Mouse (Mus musculus): Measurements from ENCODE around the gene Tvp23a.
A peak's percentile ranks its signal among the peaks of the same experiment; 100 is the strongest.

Gene Tvp23a

DNA sequence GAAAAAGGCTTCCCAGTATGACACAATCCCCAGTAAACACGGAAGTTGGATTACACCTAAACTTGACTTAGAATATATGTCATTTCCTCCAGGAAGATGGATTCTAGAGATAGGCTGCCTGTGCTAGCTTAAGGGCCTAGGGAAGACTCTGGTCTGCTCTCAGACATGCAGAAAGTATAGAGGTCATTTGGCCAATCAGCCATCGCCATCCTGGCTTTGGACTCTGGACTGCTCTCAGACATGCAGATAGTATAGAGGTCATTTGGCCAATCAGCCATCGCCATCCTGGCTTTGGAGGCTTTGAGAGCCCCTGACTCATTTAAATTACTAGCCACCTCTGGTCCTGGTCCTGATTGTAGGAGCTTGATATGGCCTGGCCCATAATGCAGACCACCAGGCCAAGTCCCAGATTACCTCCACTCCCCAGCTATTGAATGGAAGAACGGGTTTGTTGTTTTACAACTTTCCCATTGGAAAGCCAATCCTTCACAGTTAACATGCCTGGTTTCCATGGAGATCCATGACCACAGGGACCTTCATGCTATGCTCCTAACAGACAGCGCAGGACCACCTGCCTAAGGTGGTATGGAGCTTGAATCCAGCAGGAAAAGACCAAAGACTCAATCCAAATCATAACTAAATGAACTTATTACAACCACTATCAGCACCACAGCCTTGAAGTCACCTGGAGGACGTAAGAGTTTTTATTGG lies 6.9 kb upstream of the Tvp23a start:
- no peak for DNase-seq (ENCODE audit: low spot score)

DNA sequence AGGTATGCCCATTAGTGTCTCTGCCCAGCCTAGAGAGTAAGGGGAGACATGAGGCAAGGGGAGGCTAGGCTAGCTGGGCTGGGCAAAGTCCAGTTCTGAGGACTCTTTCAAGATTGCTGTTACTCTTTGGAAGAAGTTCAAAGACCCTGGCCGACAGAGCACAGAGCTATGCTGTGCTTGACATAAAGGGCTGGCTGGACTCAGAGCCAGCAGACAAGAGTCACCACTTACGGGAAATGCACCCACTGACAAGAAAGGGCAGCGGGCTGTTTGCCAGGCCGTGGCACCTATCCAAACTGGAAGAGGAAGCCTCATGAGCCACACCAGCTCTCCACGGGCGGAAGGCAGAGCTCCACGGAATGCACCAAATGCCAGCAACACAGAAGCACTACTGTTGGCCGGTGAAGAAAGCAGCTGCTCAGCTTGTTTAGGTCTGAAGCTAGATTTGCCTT lies 5.3 kb upstream of the Tvp23a start:
- peak; percentile 12 for DNase-seq (ENCODE audit: low spot score)

DNA sequence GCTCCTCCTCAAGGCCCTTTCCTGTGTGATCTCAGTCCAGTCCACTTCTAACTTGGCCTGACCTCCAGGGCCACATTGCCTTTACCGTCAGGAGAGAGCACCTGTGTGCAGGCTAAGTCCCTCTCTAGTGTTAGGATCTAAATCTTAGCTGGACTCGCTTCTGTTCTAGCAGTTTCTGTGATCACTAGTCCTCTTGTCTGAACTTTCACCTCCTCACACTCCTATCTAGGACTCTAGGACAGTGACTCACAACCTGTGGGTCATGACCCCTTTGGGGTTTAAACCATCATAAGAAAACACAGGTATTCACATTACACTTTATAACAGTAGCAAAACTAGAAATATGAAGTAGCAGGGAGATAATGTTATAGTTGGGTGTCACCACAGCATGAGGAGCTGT lies 4.7 kb upstream of the Tvp23a start:
- no peak for DNase-seq (ENCODE audit: low spot score)

DNA sequence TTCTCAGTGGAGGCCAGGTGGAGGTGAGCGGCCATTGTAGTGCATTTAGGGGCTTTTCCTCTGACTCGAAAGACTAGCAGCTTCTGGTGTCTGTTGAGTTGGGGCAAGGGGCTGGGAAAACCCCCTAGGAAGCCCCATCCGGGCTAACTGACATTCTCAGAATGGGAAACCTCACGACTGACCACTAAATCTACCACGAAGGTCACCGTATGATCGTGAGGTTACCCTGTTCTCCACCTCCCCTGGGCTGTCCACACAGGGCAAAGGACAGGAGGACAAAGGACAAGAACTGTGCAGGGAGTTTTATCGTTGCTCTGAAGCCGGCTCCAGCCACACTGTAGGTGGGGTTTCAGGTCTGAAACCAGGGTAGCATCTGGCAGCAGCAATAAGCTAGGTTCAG lies 1.8 kb upstream of the Tvp23a start:
- no peak for DNase-seq (ENCODE audit: low spot score)

DNA sequence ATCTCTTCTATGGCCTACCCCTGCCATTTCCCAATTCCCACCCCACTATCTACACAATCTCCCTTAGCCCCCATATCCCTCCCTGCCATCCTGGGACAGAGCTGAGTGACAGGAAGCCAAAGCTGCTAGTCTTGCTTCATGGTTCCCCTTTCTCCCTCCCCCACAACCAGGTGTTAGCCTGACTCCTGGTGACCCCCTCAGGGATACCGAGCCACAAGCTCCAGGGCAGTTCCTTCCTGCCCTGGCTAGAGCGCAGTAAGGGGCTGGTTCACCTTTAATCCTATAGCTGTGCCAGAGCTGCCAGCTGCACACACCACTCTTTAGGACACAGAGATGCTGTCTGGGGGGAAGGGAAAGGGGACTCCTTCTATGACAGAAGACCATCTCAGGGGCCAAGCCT lies 619 bp upstream of the Tvp23a start:
- DNase-seq (ENCODE audit: low spot score), result no peak

DNA sequence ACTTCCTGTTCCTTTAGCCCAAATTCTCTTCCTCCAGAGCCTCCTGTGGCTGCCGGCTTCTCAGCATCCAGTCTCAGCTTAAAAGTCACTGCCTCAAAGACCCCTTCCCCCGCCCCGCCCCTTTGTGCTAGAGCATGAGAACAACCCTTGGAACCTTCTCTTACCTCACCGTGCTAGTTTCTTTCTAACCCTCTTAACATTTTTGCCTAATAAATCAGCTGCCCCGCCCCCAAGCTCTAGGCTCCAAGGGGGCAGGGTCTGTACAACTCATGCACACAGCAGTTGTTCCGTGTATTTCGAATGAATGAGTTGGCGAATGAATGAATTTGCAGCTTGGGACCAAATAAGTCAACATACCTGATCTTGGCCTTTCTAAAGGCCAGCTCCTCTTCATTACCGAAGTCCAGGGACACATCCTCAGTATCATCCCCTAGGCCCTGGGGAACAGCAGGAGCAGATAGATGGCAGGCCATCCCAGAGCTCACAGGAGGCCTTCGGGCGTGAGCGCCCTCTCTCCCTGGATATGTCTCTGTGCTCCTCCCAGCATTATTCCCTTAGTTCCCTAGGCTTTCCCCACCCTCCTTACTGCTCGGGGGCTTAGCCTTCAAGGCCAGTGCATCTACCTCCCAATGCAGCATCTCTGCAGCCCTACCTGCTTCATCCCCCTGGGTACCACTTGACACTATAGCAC lies 444 bp downstream of the Tvp23a start:
- no peak for DNase-seq (ENCODE audit: low spot score)

DNA sequence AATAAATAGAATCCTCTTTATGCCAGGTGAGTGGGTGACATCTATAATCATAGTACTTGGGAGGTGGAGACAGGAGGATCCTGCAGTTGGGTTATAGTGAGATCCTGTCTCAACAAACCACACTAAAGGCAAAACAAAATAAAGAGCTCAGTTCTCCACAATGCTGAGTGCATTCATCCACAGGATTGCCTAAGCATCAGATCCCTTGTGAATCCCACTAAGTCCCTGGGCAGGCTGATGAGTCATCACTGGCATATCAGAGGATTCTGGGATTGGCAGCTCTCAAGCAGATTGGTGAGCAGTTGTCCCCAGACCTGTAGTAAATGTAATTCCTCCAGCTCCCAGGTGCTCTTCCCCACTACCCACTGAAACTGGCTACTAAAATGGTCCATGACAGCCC lies 3.4 kb downstream of the Tvp23a start:
- no peak for DNase-seq (ENCODE audit: low spot score)

DNA sequence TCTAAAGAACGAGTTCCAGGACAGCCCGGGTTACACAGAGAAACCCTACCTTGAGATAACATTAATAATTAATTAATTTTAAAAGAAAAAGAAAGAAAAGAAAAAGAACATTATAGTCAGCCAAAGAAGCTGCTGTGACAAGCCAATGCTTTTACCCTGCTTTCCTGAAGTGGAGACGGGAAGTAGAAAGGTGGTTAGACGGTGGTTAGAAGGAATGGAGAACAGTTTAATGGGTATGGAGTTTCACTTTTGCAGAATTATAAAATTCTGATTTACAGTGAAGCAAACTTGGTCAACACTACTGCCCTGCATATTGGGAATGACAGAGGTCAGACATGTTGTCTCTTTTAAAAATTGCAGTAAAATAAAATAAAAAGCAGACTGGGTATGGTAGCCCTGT lies 5.4 kb downstream of the Tvp23a start:
- DNase-seq (ENCODE audit: low spot score), result no peak

DNA sequence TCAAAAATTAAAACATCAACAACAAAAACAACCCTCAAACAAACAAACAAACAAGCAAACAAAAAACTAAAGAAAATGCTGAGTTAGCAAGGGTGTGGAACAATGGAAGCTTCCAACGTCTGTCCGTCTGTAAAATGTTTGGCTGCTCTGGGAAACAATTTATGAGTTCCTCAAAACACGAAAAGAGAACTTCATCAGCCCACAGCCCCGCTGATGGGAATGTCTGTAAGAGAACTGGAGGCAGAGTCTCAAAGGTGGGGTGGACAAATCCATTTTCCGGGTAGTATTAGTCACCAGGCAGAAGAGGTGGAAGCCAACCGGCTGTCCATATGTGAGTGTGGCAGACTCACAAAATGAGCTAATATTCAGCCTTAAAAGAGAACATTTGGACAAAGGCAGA lies 5.8 kb downstream of the Tvp23a start:
- DNase-seq (ENCODE audit: low spot score), result no peak

DNA sequence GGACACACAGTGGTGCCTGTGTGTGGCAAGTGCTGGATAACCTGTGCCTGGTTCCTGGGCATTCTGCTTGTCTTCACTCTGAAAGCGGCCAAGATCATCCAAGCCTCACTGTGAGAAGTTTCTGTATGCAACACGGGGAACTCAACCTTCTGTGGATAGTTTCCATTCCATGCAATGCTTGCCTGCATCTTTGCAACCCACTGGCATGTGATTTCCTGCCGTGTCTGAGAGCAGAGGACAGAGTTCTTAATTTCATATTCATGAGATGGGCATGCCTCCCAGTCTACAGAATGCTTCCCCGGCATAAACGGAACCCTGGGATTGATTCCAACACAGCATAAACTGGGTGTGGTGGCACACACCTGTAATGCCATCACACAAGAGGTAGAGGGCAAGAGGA lies 9.1 kb downstream of the Tvp23a start:
- DNase-seq (ENCODE audit: low spot score), result no peak

DNA sequence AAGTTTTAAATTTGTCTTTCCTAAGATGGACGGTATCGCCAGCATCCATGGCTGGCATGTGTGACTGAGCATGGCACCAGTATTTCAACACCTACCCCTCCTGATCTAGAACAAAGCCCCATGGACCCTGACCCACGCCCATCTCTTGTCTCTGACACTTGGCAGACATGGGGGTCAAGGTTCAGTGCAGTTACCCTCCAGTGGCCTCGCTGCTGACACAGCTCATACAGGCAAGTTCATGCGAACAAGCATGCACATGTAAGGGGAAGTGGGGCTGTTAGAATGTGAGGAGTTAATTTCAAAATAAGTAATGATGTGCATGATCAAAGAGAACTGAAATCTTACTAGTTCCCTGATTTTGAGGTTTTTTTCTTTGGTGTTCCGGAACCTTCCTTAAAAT lies 11.0 kb downstream of the Tvp23a start:
- no peak for DNase-seq (ENCODE audit: low spot score)

DNA sequence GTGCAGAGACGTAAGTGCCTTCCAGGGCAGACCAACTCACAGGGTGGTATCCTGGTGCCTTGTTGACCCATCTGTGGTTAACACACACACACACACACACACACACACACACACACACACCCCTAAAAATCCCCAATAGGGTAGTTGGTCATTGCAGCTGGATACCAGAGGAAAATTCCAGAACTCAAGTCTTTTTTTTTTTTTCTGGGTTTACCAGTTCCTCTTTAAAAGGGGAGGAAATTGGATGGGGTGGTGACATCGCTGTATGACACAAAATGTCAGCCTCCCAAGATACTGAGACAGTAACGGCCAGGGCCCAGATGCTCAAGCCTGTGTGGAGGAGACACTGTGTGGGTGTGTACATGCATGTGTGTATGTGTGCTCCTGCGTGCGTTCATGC lies 13.8 kb downstream of the Tvp23a start:
- no peak for DNase-seq (ENCODE audit: low spot score)

DNA sequence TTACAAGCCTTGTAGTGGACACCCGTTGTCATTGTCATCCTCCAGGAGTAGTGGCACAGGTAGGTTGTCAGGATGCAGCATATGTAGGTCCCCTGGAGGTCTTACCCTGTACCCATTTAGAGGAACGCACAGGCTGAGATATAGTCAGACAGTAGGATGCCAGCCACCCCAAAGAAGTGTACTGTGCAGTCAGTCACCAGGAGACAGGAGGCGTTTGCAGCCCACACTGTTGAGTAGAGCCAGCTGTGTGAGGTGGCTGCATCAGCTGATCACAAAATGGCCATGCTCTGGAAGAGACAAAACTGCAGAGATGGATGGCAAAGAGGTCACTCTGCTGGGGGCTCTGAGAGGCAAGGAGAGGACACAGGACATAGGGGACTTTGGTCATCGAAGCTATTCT lies 14.8 kb downstream of the Tvp23a start:
- DNase-seq (ENCODE audit: low spot score), result no peak

DNA sequence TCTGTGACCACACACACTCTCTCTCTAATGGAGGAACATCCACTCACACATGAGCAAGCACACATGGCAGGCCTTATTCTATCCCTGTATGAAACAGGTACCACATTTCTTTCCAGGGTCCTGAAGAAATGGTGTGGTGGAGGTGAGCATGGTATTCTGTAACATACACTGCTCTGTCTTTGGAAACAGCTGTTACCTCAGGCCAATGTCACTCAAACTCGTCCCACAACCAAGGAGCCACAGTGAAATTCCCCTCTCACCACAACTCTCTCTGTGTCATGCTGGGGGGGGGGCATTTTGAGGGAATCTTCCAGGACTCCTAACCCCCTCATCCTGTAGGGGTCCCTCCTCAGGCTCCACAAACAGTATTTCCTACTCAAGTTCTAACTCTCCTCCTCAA lies 15.3 kb downstream of the Tvp23a start:
- no peak for DNase-seq (ENCODE audit: low spot score)

DNA sequence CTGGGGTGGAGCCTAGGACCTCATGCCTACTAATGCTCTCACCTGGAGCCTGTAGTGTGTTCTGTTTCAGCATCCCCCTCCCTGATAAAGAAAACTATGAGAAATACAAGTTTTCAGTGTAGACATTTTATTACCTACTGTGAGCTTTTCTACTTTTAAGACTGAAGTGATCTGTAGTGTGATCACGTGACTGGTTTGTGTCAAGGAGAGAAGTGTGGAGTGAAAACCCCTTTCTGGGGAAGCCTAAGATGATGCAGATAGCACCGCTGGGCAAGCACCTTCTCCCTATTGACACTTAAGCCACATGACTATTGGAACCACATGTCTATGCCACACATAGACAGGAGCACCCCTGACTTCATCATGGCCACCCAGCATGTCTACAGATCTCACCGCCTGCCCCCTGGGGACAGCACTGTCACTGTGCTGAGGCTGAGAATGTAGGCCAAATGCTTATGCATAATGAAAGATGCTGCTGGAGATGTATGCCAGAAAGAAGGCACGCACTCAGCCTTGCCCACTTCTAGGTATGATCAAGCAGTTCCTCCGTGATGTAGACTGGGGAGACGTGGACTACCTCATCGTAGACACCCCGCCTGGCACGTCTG lies 26.6 kb downstream of the Tvp23a start:
- DNase-seq (ENCODE audit: low spot score), result no peak

DNA sequence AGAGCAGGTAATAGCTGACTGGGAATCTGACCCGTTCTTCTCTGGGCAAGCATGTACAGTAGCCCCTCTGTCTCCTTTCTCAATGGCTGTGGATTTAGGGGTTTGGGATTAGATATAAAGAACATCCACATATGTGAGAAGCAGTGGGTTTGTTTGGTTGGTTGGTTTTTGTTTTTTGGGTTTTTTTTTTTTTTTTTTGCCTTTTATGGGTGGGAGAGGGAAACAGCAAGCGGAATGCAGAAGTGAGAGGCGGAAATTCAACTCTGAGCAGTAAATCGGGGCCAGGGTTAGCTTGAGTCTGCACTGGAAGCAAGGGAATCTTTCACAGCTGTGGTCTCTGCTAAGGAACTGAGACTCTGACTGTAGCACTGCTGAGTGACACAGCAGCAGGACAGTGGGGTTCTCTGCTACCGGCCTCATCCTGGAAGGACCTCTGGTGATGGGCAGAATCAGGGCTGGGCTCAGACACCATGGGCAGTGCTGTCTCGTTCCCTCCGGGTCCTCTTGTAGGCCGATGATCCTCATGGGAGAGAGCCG lies 29.4 kb downstream of the Tvp23a start:
- no peak for DNase-seq (ENCODE audit: low spot score)

DNA sequence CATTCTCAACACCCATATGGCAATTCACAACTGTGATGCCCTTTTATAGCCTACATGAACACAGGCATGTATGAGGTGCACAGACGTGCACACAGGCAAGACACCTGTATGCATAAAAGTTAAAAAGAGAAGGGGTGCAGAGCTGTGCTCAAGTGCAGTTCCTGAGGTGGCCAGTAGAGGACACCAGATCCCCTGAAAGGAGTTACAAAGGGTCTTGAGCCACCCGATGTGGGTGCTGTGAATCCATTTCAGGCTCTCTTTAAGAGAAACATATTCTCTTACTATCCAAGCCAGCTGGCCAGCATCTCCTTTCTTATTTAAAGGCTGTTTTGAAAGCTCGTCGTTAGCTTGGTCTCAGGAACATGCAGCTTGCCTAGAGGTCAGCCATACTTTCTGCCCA lies 30.3 kb downstream of the Tvp23a start:
- no peak for DNase-seq (ENCODE audit: low spot score)

DNA sequence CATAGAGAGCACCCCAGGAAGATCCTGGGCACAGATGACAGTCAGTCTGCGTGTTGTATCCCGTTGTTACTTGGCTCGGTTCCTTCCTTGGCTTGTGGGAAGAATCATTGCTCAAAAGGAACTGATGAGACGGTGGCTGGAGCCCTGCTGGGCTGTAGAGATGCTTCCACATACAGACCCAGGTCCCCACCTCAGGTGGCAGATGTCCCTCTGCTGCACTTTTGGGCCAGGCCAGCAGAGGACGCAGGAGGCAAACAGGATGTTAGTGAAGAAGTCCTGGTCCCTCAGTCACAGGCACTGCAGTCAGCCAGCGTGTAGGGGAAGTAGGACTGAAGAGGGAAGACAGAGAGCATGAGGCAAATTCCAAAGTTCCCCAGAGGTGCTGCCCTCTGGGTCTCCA lies 31.2 kb downstream of the Tvp23a start:
- no peak for DNase-seq (ENCODE audit: low spot score)

DNA sequence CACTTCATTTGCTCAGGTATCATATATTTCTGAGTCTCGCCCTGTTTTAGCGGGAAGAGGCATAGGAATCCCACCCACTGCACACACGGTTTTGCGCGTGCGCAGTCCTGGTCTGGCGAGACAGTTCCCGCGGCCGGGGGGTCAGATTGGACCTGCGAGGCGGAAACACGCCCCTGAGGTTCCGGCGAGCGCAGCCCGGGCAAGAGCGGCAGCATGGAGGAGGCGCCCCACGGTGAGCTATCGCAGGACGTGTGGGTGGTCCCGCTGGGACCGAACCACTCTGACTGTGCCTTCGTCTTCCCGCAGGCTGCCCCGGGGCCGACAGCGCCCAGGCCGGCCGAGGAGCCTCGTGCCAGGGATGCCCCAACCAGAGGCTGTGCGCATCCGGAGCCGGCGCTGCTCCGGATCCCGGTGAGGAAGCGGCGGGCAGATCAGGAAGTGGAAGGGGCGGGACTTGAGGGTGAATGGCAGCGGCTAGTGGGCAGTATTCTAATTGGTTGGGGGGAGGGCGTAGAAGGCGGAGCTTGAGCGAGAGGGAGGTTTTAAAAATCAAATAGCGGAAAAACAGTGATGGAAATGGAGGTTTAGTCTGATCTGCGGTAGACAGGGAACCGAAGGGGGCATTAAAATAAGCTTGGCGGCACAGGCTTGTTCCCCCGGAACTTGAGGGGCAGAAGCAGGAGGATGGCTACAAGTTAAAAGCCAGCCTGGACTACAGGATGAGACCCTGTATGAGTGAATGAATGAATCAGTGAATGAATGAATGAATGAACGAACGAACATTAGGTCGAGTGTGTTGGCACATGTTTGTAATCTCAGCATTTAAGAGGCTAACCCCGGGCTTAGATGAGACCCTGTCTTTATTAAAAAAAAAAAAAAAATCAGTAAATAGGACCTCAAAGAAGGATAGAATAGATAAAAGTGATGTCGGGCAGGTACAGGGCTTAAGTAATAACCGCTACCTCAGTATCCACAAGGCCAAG lies 35.1 kb downstream of the Tvp23a start, which contains the start of gene Nubp1:
Nubp1 (plus strand) TSS at position 185 of the 983 bp plus-strand sequence.
- DNase-seq (ENCODE audit: low spot score), result peak; percentile 68

DNA sequence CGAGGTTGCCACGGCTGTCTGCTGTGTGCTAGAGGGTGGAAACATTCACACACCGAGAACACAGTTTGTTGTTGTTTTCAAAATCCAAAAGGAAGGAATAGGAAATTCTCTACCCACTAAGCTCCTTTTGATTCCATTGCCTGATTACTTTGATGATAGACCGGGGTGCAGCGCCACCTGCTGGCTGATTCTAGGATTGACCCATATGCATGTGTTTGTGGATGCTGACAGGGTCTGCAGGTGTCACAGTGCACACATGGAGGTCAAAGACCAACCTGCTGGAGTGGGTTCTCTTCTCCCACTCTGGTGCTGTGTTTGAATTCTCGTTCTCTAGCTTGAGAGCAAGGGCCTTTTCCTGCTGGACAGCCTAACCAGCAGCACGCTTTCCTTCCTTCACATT lies 48.0 kb downstream of the Tvp23a start:
- DNase-seq (ENCODE audit: low spot score), result peak; percentile 49

DNA sequence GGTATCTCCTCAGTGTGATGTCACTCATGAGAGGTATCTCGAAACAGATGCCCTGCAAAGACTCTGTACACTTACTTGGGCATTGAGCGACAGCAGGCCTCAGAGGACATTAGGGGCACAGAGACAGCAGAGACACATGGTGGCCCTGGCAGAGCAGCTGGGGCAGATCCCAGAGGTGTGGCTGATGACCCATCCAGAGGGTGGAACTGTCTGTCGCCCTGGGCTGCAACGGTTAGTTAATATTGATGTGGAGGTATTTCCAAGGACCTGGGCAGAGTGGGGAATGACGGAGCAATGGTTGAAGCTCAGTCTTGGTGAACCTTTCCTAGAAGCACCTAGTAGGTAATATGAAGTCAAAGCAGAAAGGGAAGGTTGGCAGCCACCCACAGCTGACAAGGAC lies 48.4 kb downstream of the Tvp23a start:
- no peak for DNase-seq (ENCODE audit: low spot score)

All from urinary bladder, postnatal 10 days (tissue).